Mouse (Mus musculus): Measurements from ENCODE around the gene Tdrd12.
A peak's percentile ranks its signal among the peaks of the same experiment; 100 is the strongest.
"Not testable (repeated sequence)": the region's sequence is repeated elsewhere in the genome, so short reads cannot be mapped to it uniquely, and the experiment has no call there.

The Tdrd12 gene

DNA sequence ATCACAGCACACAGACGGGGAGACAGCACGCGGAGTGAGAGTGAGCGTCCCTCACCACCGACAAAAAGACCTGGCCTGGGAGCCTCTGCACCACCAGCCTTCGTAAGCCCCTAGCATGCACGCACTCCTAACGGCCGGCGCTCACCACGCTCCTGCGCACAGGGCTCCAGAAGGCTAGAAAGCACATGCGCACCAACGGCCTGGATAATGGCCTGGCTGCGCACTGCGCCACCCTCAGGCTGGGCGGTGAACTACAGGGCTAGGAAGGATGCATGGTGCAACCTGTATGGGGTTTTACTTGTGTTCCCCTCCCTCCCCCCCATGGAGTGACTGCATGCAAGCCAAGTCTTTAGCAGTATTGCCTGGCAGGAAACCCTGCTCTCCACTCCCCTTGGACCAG lies at the start of gene Tdrd12:
Tdrd12 (minus strand) TSS at position 184 of the 400 bp plus-strand sequence.
- DNase-seq = no peak

DNA sequence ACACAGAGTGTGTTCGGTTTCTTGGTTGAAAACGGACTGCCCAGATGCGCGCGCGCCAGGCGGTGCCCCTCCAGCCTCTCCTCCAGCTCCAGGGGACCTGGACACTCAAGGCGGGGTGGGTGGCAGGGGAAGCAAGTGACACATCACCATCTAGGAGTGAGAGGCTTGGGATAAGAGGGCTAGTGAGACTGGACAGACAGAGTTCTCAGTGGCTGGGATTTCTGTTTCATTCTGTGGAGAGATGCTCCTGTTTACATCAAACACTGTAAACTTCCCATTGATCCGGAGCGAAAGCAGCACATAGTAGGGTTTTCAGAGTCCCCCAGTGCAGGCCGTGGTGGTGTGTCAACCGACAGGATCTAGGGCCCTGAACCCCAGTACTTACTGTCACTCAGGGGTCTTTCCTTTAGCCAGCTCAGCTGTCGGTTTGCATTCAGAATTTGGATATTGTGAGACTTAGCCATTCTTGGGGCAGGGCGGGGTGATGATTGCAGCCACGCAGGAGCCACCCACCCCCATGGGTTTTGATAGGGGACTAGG lies 49.4 kb upstream of the Tdrd12 start:
- DNase-seq = peak in 1 of 2 experiments; percentile 36

- DNase-seq = peak; percentile 96 to 98
These were observed 48.7 kb upstream of the Tdrd12 start, which contains the start of gene Ankrd27 for GRCm38 (mm10) chr7:35586055-35586905. Ankrd27 (plus strand) TSS chr7:35586244.

DNA sequence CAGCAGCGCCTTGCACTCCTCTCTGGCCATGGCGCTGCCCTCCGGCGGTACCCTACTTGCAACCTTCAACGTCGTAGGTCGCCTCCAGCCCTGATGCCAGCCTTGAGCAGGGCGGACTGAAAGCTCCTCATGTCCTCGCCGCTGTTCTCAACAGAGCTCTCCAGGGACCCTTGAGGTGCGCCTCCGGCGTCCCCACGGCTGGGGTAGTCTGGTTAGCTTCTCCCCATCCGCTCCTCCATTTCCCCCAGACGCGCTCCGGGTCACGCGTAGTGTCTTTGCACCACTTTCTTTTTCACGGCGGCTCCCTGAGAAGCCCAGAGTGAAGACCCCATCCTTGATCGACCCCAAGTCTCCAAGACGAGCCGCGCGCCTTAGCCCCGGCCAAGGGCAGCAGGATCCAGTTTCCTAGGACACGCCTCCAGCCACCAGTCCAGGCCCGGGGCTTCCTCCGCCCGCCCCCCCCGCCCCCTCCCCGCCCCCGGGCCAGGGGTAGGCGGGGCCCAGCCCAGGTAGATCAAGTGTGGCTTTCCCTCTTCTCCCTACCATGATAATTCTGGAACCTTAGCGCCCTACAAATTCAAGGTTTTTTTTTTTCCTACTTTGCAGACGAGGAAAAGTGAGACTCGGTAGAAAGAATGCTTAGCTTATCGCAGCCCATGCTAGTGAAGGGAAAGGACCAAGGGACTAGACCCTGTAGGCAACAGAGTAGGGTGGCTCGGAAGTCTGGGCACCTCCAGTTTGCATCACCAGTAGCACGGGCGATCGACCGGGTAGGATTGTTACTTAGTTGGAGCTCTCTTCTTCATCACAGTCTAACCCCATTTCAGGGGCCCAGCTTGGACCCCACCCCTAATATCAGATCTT lies 47.9 kb upstream of the Tdrd12 start, which contains the start of gene Rgs9bp:
Rgs9bp (minus strand) TSS at position 392 of the 864 bp plus-strand sequence.
- peak; percentile 57 to 73 for DNase-seq

DNA sequence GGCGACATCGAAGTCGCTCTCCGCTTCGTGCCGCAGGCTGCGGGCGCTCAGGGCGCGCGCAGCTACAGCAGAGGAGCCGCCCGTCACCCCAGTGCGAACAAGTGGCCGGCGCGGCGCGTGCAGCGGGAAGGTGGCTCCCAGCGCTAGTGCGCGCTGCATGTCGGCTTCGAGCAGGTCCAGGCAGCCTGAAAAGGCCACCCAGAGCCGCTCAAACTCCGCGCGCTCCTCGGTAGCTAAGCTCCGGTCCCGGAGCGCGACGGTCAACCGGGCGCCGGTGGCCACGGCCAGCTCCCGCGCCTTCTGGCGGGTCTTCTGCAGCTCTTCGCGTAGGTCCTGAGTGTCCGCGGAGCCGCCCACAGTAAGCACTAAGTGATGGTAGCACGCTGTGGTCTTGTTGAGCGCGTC lies 47.2 kb upstream of the Tdrd12 start:
- DNase-seq = peak in 1 of 2 experiments; percentile 30

GRCm38 (mm10) chr7:35584068-35584785 lies 46.7 kb upstream of the Tdrd12 start:
- DNase-seq = peak in 1 of 2 experiments; percentile 31

GRCm38 (mm10) chr7:35583476-35584025 lies 46.0 kb upstream of the Tdrd12 start:
- no peak for DNase-seq

GRCm38 (mm10) chr7:35582719-35583118 lies 45.2 kb upstream of the Tdrd12 start:
- no peak for DNase-seq

DNA sequence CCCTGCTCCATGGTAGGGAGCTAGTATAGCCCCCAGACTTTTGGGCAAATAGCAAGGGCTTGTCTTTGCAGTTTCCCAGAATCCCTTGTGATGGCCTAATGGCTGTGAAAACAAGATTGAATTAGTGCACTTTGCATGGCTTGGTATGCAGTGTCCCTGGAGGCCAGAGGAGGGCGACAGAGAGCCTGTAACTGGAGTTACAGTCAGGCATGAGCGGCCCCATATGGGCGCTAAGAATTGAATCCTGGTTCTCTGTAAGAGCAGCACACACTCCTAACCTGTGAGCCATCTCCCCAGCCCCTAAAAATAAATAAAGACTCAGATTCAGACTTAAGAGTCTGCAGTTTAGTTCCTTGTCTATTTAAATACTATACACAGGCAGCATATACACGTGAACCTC lies 42.3 kb upstream of the Tdrd12 start:
- DNase-seq = peak; percentile 62 to 65

DNA sequence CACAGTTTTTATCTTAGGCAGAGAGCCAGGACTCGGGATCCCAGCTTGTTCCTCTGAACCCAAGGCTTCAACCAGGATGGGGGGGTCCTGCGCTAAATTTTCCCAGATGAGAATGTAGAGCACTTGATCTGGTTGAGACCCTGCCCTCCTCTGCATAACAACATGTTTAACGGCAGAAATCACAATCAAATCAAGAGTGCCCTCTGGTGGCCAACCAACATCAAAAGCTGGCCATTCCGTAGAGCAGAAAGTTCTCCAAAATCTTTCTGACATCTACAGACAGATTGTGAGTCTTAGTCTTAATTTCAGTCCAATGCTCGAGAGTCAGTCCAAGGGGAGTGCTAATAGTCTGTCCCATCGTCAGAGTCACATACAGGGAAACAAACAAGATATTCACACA lies 33.3 kb upstream of the Tdrd12 start:
- not testable (repeated sequence) for DNase-seq

GRCm38 (mm10) chr7:35569724-35570123 lies 32.2 kb upstream of the Tdrd12 start:
- not testable (repeated sequence) for DNase-seq

DNA sequence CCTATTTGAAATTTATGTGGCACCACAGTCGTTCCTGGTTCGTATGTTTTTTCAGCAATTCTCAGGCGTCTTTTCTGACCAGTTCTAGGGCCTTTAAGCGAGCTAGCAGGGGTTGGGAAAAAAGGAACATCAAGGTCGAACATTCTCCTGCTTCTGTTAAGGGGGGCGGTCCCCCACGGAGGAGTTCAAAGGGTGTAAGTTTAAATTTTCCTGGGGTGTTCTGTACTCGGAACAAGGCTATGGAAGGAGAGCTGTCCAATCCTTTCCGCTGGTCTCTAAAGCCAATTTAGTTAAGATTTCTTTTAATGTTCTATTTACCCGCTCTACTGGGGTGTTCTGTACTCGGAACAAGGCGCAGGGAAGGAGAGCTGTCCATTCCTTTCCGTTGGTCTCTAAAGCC lies 28.4 kb upstream of the Tdrd12 start:
- DNase-seq = not testable (repeated sequence)

DNA sequence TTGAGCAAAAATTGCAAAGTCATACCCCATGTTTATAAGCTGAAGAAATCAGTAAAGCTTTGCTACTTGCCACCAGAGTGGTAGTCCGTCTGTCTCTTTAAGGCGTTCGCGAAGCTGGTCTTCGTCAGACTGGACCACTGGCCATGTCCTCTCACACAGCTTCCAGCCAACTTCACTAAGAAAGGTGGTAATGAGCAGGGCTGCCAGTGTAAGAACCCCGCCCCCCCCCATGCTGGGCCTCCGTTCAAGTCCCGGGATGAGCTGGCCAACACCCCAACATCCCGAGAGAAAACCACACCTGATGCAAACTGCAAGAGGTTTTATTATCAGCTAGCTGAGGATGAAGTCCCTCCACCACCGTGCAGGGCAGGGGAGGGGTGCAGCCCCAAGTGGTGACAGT lies 27.3 kb upstream of the Tdrd12 start:
- DNase-seq = not testable (repeated sequence)

- no peak for DNase-seq
These were observed 26.7 kb upstream of the Tdrd12 start for GRCm38 (mm10) chr7:35564067-35564865.

GRCm38 (mm10) chr7:35563071-35563470 lies 25.5 kb upstream of the Tdrd12 start:
- DNase-seq = no peak

- no peak for DNase-seq
These were observed 22.3 kb upstream of the Tdrd12 start for GRCm38 (mm10) chr7:35559838-35560237.

GRCm38 (mm10) chr7:35558681-35559080 lies 21.1 kb upstream of the Tdrd12 start:
- no peak for DNase-seq

DNA sequence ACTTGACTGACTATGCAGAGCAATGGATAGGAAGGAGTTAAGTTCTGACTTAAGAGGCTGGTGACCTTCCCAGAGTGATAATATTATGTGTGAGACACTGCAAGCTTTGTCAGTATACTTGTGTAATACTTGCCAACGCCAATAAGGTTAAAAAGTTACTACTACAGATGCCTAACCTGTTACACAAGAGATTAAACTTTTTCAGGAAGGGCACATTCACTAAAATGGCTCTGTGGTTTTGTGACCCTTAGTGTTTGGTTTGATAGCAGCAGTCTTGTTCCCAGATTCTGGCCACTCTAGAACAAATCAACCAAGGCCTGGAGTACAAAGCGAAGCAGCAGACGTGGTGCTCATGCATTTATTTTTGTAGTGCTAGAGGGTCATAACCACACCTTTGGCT lies 20.0 kb upstream of the Tdrd12 start:
- DNase-seq = no peak

GRCm38 (mm10) chr7:35556905-35557304 lies 19.4 kb upstream of the Tdrd12 start:
- DNase-seq = no peak

- no peak for DNase-seq
These were observed 18.7 kb upstream of the Tdrd12 start, which contains the start of gene Nudt19 for GRCm38 (mm10) chr7:35556205-35556603. Nudt19 (minus strand) TSS chr7:35556304.

Measured in cerebellum, postnatal 10 days (tissue).